Mouse (Mus musculus) ES-Bruce4 (cell line): Measurements from ENCODE around the gene Dock10. TPM values are rescaled to one million over a fixed set of nuclear protein-coding genes. Genes with fewer than 3 reads are reported as not detected.
"Not testable (repeated sequence)": the region's sequence is repeated elsewhere in the genome, so short reads cannot be mapped to it uniquely, and the experiment has no call there.

Source experiments
- H3K27ac ChIP-seq: 2 replicates; pipeline ENCODE4 v1.5.1; 2012; ENCODE audit warnings: low read length, inconsistent platforms; ENCODE audit not compliant: insufficient read depth
- H3K27me3 ChIP-seq: 2 replicates; pipeline ENCODE4 v1.6.1; 2012; ENCODE audit warnings: mild to moderate bottlenecking, low read length, inconsistent platforms; ENCODE audit not compliant: control insufficient read depth, poor library complexity, insufficient read depth, severe bottlenecking
- H3K36me3 ChIP-seq: 2 replicates; pipeline ENCODE4 v1.6.1; 2012; ENCODE audit warnings: inconsistent platforms, mild to moderate bottlenecking, low read length, moderate library complexity; ENCODE audit not compliant: control insufficient read depth, poor library complexity, insufficient read depth, severe bottlenecking
- H3K4me1 ChIP-seq: one replicate; pipeline ENCODE4 v1.8.1; 2011; ENCODE audit warnings: low read length; ENCODE audit not compliant: control insufficient read depth, insufficient read depth
- H3K4me3 ChIP-seq: 2 replicates; pipeline ENCODE4 v1.5.1; 2011; ENCODE audit warnings: low read depth, mild to moderate bottlenecking, low read length
- H3K9ac ChIP-seq: 2 replicates; pipeline ENCODE4 v1.6.1; 2012; ENCODE audit warnings: low read depth, mild to moderate bottlenecking, inconsistent platforms; ENCODE audit not compliant: poor library complexity, severe bottlenecking
- H3K9me3 ChIP-seq: replicated peaks from 2 replicates; pipeline ENCODE4 v1.6.1; 2012; ENCODE audit warnings: mild to moderate bottlenecking, low read length, inconsistent platforms; ENCODE audit not compliant: control insufficient read depth, poor library complexity, insufficient read depth, severe bottlenecking
- CTCF ChIP-seq: IDR thresholded peaks from one replicate; pipeline ENCODE4 v1.8.1; 2011; ENCODE audit warnings: low read depth, low read length
- EP300 ChIP-seq: IDR thresholded peaks from 2 replicates; pipeline ENCODE4 v1.6.1; 2011; ENCODE audit warnings: low read depth, low read length; ENCODE audit not compliant: insufficient read depth
- POLR2A ChIP-seq: IDR thresholded peaks from one replicate; pipeline ENCODE4 v1.8.1; 2011; ENCODE audit warnings: low read length; ENCODE audit not compliant: insufficient read depth
- polyA plus RNA-seq: library from polyadenylated mRNA; stranded (reverse); fragments of >200 nt; gene quantifications from 2 replicates; pipeline ENCODE4 v1.2.4, GENCODE M21; 2011; ENCODE audit warnings: low read depth; ENCODE audit not compliant: missing spikeins, insufficient read depth, insufficient read length

Gene Dock10
- polyA plus RNA-seq, 1 experiment = not detected

DNA sequence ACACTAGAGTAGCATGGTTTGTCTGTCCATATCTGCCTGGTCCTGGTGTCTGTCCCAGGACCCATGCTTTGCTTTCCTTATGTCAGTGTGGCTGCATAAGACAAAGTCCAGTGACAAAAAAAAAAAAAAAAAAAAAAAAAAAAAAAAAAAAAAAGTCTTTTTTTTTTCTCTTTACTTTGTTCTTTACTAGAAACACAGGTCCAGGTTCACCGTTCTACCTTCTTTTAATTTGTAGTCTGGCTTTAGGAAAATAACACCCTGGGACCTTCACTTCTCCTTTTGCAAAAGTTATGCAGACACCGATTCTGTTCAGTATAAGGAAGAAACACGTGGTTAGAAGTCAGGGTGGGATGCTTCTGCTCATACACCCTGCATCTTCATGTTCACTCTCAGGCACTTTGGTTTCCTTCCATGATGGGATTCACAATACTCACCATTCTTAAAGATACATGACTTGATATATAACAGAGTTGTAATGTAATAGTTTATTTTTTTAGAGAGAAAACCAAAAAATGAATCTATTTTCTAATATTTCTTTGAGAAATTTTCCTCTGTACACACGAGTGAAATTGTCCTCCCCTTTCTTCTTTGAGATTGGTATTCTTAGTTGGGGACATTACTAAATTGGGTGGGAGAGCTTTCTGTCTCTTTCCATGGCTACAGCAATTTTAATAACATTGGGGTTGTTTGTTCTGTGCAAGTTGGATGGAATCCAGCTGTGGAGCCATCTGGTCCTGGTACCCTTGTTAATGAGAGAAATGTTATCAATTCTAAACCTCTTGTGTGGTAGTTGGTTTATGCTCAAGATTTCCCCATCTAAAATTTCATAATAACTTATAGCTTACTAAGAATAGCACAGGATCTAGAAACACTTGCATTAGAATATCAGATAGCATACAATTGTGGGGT lies 5.0 kb upstream of the Dock10 start:
- no peak overlapping the region for H3K4me3 ChIP-seq
- no peaks in the 10 kb centered on the region for H3K9me3 ChIP-seq
- no peak for TF ChIP-seq POLR2A
- TF ChIP-seq EP300 = no peak
- TF ChIP-seq CTCF = no peak
- H3K4me1 ChIP-seq = no peaks in the 10 kb centered on the region
- no peak overlapping the region for H3K9ac ChIP-seq
- no peaks in the 10 kb centered on the region for H3K36me3 ChIP-seq
- peaks cover 12% of the 10 kb centered on the region for H3K27me3 ChIP-seq
- no peak overlapping the region for H3K27ac ChIP-seq

DNA sequence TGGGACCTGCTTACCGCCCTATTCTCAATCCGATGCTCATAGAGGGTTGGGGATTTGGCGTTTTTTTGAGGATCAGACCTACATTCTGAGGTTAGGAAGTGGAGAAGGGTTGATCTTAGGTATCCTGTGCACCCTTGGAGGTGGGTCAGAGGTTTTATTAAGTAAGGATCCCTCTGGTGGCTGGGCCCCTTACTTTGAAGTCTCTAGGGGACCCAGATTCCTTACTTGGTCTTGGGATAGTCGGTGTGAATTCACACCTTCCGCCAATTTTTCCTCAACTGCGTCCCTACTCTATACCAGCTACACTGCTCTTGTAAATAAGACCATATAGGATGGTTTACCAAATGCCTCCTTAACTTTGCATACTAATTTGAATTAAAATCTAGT lies 464 bp upstream of the Dock10 start:
- no peaks in the 10 kb centered on the region for H3K4me1 ChIP-seq
- no peak overlapping the region for H3K27ac ChIP-seq
- TF ChIP-seq POLR2A (no peak), EP300 (no peak), CTCF (no peak)
- peaks cover 17% of the 10 kb centered on the region for H3K27me3 ChIP-seq
- no peaks in the 10 kb centered on the region for H3K9me3 ChIP-seq
- H3K9ac ChIP-seq = peak overlapping the region; percentile 46
- H3K36me3 ChIP-seq = no peaks in the 10 kb centered on the region
- peak overlapping the region; percentile 59 for H3K4me3 ChIP-seq

DNA sequence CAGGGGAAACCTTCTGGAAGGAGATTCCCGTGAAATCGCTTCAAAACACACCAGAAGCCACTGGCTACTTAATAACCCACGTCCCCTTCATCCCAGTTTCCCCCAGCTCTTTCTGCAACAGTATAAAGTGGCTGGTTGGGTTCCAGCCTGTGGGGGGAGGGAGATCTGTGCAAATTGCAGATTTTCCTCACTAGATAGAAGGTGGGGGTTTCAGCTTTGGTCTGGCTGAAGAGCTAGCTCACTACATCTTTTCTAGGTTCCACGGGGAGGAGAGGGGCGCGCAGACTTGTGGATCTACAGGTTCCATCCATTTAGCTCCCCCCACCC lies 714 bp downstream of the Dock10 start:
- H3K9me3 ChIP-seq = no peaks in the 10 kb centered on the region
- H3K36me3 ChIP-seq = no peaks in the 10 kb centered on the region
- H3K9ac ChIP-seq = no peak overlapping the region
- H3K4me1 ChIP-seq = no peaks in the 10 kb centered on the region
- H3K27ac ChIP-seq = no peak overlapping the region
- H3K4me3 ChIP-seq = no peak overlapping the region
- TF ChIP-seq EP300 = no peak
- no peak for TF ChIP-seq CTCF
- no peak for TF ChIP-seq POLR2A
- peaks cover 17% of the 10 kb centered on the region for H3K27me3 ChIP-seq

DNA sequence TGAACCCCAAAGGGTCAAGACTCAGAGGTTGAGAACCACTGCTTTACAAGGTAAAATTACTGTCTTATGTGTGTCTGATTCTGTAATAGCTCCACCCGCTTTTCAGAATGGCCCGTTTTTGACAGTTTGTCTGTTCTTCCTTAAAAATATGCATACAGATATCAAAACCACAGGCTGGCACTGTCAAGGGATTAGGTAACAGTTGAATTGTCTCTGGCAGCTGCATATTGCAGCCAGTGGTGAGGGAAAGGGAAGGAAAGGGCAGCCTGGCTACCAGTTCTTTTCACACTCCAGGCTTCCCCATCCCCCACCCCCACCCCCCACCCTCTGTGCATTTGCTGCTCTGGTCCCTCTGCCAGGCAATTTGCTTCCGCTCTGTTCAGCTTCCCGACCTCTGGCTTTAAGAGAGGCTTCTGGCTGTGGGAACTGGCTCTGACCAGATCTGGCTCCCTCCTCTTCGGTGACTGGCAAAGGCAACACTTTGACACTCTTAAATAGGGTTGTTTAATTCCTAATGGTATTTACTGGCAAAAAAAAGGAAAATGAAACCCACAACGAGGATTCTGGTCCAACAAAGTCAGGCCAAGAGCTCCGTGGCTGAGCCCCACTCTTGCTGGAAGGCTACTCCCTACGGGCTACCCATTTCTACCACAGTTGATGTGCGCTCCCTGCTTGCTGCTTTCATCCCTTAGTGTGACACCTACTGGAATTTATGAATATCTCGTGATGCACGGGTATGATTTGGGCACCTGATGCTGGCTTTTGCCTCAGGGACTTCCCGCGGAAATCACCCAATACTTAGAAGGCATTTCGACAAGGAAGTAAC lies 1.3 kb downstream of the Dock10 start:
- H3K36me3 ChIP-seq = no peaks in the 10 kb centered on the region
- H3K4me1 ChIP-seq = no peaks in the 10 kb centered on the region
- TF ChIP-seq CTCF (no peak), EP300 (no peak), POLR2A (no peak)
- H3K27me3 ChIP-seq = peaks cover 17% of the 10 kb centered on the region
- H3K4me3 ChIP-seq = no peak overlapping the region
- H3K9ac ChIP-seq = no peak overlapping the region
- no peak overlapping the region for H3K27ac ChIP-seq
- no peaks in the 10 kb centered on the region for H3K9me3 ChIP-seq

DNA sequence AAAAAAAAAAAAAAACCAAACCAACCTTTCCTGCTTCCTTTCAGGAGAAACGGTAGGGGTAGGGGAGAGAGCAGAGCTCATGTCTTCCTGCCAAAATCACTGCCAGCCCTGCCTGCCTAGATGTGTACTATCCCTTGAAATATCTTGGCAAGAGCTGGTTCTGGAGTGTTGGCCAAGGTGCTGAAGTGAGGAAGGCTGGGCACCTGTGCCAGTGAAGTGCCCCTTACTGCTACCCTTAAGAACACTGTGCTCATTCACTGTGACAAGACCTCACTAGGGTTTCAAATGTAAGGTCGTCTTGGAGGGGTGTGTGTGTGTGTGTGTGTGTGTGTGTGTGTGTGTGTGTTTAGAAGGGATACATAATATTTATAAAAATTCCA lies 2.3 kb downstream of the Dock10 start:
- no peaks in the 10 kb centered on the region for H3K4me1 ChIP-seq
- no peak overlapping the region for H3K4me3 ChIP-seq
- H3K36me3 ChIP-seq = no peaks in the 10 kb centered on the region
- no peak overlapping the region for H3K27ac ChIP-seq
- H3K9ac ChIP-seq = no peak overlapping the region
- no peaks in the 10 kb centered on the region for H3K9me3 ChIP-seq
- peaks cover 17% of the 10 kb centered on the region for H3K27me3 ChIP-seq
- TF ChIP-seq CTCF (no peak), POLR2A (no peak)

DNA sequence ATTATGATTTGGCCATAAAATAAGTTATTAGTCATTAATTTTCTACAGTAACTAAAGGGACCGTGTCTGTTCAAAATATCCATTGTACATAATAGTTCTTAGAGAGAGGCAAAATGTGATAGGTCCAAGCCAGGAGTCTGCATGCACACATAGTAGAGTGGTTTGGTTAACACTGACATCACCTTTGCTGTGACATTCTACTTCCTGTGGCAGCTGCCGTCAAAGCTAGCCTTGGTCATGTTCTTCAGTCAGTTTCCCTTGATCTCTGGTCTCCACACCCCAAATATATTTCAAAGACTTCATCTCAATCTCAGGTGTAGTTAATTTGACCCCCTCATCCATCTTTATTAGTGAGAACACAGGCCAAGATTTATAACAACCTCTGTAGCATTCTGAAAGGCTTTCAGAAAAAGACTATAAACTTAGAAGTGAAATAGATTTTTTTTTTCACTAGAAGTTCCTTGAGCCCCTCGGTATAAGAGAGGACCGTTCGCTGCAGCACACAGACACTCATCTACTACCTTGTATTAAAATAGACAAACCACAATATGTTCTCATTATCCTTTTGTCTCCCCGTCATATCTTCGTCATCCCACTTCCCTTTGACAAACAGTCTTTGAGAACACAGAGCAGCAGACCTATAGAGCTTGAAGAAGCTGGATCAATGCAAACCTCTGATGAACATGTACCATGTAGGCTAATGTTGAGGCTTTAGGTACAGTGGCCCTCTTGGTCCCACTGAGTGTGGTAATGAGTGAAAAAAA lies 2.8 kb downstream of the Dock10 start:
- Histone ChIP-seq H3K4me1 (no peaks in the 10 kb centered on the region), H3K27me3 (peaks cover 17% of the 10 kb centered on the region), H3K4me3 (no peak overlapping the region), H3K9me3 (no peaks in the 10 kb centered on the region), H3K36me3 (no peaks in the 10 kb centered on the region), H3K9ac (no peak overlapping the region), H3K27ac (no peak overlapping the region)
- TF ChIP-seq EP300 (no peak), POLR2A (no peak), CTCF (no peak)

DNA sequence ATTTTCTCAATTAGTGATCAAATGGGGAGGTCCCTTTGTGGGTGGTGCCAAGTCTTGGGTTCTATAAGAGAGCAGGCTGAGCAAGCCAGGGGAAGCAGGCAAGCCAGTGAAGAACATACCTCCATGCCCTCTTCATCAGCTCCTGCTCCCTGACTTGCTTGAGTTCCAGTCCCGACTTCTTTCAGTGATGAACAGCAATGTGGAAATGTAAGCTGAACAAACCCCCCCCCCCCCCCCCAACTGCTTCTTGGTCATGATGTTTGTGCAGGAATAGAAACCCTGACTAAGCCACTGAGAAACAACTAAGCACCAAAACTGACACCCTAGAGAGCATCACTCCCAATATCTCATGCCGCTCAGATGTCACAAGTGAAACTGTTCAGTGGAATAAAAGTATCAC lies 9.2 kb downstream of the Dock10 start:
- not testable (repeated sequence) for H3K9ac ChIP-seq, H3K27me3 ChIP-seq, H3K4me3 ChIP-seq, H3K4me1 ChIP-seq, H3K36me3 ChIP-seq, H3K9me3 ChIP-seq, H3K27ac ChIP-seq
